Mouse (Mus musculus) liver, postnatal 0 days (tissue): ENCODE results near the gene Ccr1l1.

Experiments
- CTCF ChIP-seq: sonication (generic); IDR thresholded peaks from 2 replicates; pipeline ENCODE4 v1.5.1; 2016; ENCODE audit warnings: antibody characterized with exemption, low read depth
- EP300 ChIP-seq: IDR thresholded peaks from 2 replicates; pipeline ENCODE4 v1.6.1; 2016; ENCODE audit warnings: antibody characterized with exemption, low read depth, mild to moderate bottlenecking

DNA sequence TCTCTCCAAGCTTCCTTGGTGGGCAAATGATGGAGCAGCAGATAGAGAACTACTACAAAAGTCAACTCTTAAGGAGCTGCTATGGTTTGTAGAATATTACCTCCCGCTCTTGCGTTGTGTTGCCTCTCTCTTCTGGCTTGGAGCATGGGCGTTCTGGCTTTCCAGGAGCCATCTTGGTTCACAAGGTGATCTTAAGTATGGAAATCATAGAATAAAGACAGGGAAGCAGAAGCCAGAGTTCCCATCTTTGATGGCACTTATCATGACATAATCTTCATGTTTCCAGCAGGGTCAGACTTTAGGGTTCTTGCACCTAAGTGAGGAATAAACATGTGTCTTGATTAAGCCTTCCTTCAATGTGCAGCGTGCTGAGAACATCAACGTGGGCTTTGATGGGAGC lies 42.4 kb downstream of the Ccr1l1 start:
- TF ChIP-seq CTCF: no peak
- no peak for TF ChIP-seq EP300
